Mouse (Mus musculus): Measurements from ENCODE around the gene Olfr670.
"Not testable (repeated sequence)": the region's sequence is repeated elsewhere in the genome, so short reads cannot be mapped to it uniquely, and the experiment has no call there.

Gene Olfr670

GRCm38 (mm10) chr7:104962520-104962919 is at the start of gene Olfr670:
TSS of gene Olfr670 (minus strand) at chr7:104962620.
- DNase-seq (ENCODE audit: extremely low spot score, low spot score), result no peak

GRCm38 (mm10) chr7:105001929-105002328 is 39.5 kb upstream of the Olfr670 start, which contains the start of gene Olfr672:
TSS of gene Olfr672 (minus strand) at chr7:105002029.
- no peak for DNase-seq (ENCODE audit: extremely low spot score, low spot score)

GRCm38 (mm10) chr7:104979026-104979425 is 16.6 kb upstream of the Olfr670 start, which contains the start of gene Olfr671:
TSS of gene Olfr671 (minus strand) at chr7:104979126.
- DNase-seq (ENCODE audit: extremely low spot score, low spot score), result no peak

- not testable (repeated sequence) for DNase-seq (ENCODE audit: extremely low spot score, low spot score)
These were observed 10.1 kb upstream of the Olfr670 start for GRCm38 (mm10) chr7:104972507-104972906.

GRCm38 (mm10) chr7:104950234-104950633 is 12.2 kb downstream of the Olfr670 start:
- not testable (repeated sequence) for DNase-seq (ENCODE audit: extremely low spot score, low spot score)

- no peak for DNase-seq (ENCODE audit: extremely low spot score, low spot score)
These were observed 28.5 kb downstream of the Olfr670 start, which contains the start of gene Olfr669 for GRCm38 (mm10) chr7:104933940-104934339. TSS of gene Olfr669 (plus strand) at chr7:104934240.

GRCm38 (mm10) chr7:104927957-104928356 is 34.5 kb downstream of the Olfr670 start, which contains the start of gene Olfr668:
TSS of gene Olfr668 (minus strand) at chr7:104928057.
- DNase-seq (ENCODE audit: extremely low spot score, low spot score), result no peak

GRCm38 (mm10) chr7:104921382-104921781 is 41.0 kb downstream of the Olfr670 start, which contains the start of gene Olfr667:
TSS of gene Olfr667 (minus strand) at chr7:104921482.
- no peak for DNase-seq (ENCODE audit: extremely low spot score, low spot score)
